Mouse (Mus musculus): ENCODE measurements around the gene Ptger4. TPM values are rescaled to one million over a fixed set of nuclear protein-coding genes. Genes with fewer than 3 reads are reported as not detected.
A peak's percentile ranks its signal among the peaks of the same experiment; 100 is the strongest.

Ptger4 gene
- total and polyA plus RNA-seq, 2 experiments from 2014 or later, result 3.0 to 5.0 TPM

- H3K4me2 ChIP-seq (ENCODE audit: low read depth, low read length), result peak within 1 kb of the TSS; percentile 80
- ATAC-seq (ENCODE audit: insufficient read depth, low read depth) (peak; percentile 81), DNase-seq (ENCODE audit: low spot score) (peak; percentile 70)
- H3K4me3 ChIP-seq (ENCODE audit: low read depth, low read length), result peak within 1 kb of the TSS; percentile 94
- no peaks in the 10 kb centered on the region for H3K9me3 ChIP-seq (replicated peaks; ENCODE audit: control insufficient read depth, low read length)
- H3K36me3 ChIP-seq (replicated peaks; ENCODE audit: control insufficient read depth, insufficient read depth, low read length), result peaks cover 12% of the 10 kb centered on the region; the same call in 1 of the 2 replicates
- TF ChIP-seq CTCF (IDR thresholded peaks at IDR 0.05; ENCODE audit: low read depth) (peak; percentile 40), EP300 (IDR thresholded peaks at IDR 0.05; ENCODE audit: low read depth) (peak; percentile 46; the same call in 1 of the 2 replicates)
- peak within 1 kb of the TSS; percentile 85 for H3K9ac ChIP-seq (replicated peaks; ENCODE audit: low read depth, low read length)
- WGBS, result under 1% methylated on average over 55 of the region's 55 CpGs
- H3K27ac ChIP-seq (ENCODE audit: low read depth), result peak within 1 kb of the TSS; percentile 82
- H3K4me1 ChIP-seq (ENCODE audit: control insufficient read depth, insufficient read depth), result peaks cover 12% of the 10 kb centered on the region; the same call in 1 of the 2 replicates
- no peaks in the 10 kb centered on the region for H3K27me3 ChIP-seq (ENCODE audit: control insufficient read depth, insufficient read depth, low read length)
Measured at GRCm38 (mm10) chr15:5185366-5186292, 58.4 kb downstream of the Ptger4 start, which contains the start of gene Ttc33. Ttc33 (plus strand) TSS chr15:5185525.

GRCm38 (mm10) chr15:5184668-5185330 is 59.2 kb downstream of the Ptger4 start:
- Histone ChIP-seq H3K4me3 (ENCODE audit: low read depth, low read length) (peak overlapping the region; percentile 94), H3K9ac (replicated peaks; ENCODE audit: low read depth, low read length) (peak overlapping the region; percentile 85), H3K27me3 (ENCODE audit: control insufficient read depth, insufficient read depth, low read length) (no peaks in the 10 kb centered on the region), H3K36me3 (replicated peaks; ENCODE audit: control insufficient read depth, insufficient read depth, low read length) (peaks cover 10% of the 10 kb centered on the region; the same call in 1 of the 2 replicates), H3K4me1 (ENCODE audit: control insufficient read depth, insufficient read depth) (peaks cover 12% of the 10 kb centered on the region; the same call in 1 of the 2 replicates), H3K4me2 (ENCODE audit: low read depth, low read length) (peak overlapping the region; percentile 80), H3K9me3 (replicated peaks; ENCODE audit: control insufficient read depth, low read length) (no peaks in the 10 kb centered on the region), H3K27ac (ENCODE audit: low read depth) (peak overlapping the region; percentile 82; the same call in 1 of the 2 replicates)
- ATAC-seq (ENCODE audit: insufficient read depth, low read depth) (no peak), DNase-seq (ENCODE audit: low spot score) (no peak)
- WGBS, result 46% methylated on average over 10 of the region's 11 CpGs
- no peak for TF ChIP-seq EP300 (IDR thresholded peaks at IDR 0.05; ENCODE audit: low read depth)
- no peak for TF ChIP-seq CTCF (IDR thresholded peaks at IDR 0.05; ENCODE audit: low read depth)

- WGBS, result 87% methylated on average over 12 of the region's 12 CpGs
- H3K9me3 ChIP-seq (replicated peaks; ENCODE audit: control insufficient read depth, low read length), result no peaks in the 10 kb centered on the region
- no peak overlapping the region for H3K4me3 ChIP-seq (ENCODE audit: low read depth, low read length)
- no peaks in the 10 kb centered on the region for H3K4me1 ChIP-seq (ENCODE audit: control insufficient read depth, insufficient read depth)
- ATAC-seq (ENCODE audit: insufficient read depth, low read depth) (no peak), DNase-seq (ENCODE audit: low spot score) (no peak)
- H3K4me2 ChIP-seq (ENCODE audit: low read depth, low read length), result no peak overlapping the region
- no peak overlapping the region for H3K27ac ChIP-seq (ENCODE audit: low read depth)
- H3K27me3 ChIP-seq (ENCODE audit: control insufficient read depth, insufficient read depth, low read length), result no peaks in the 10 kb centered on the region
- H3K36me3 ChIP-seq (replicated peaks; ENCODE audit: control insufficient read depth, insufficient read depth, low read length), result peaks cover 64% of the 10 kb centered on the region
- H3K9ac ChIP-seq (replicated peaks; ENCODE audit: low read depth, low read length), result no peak overlapping the region
- TF ChIP-seq CTCF (IDR thresholded peaks at IDR 0.05; ENCODE audit: low read depth), result no peak
- no peak for TF ChIP-seq EP300 (IDR thresholded peaks at IDR 0.05; ENCODE audit: low read depth)
Measured at GRCm38 (mm10) chr15:5173217-5173820, 70.7 kb downstream of the Ptger4 start.

- peaks cover 41% of the 10 kb centered on the region for H3K36me3 ChIP-seq (replicated peaks; ENCODE audit: control insufficient read depth, insufficient read depth, low read length)
- H3K9ac ChIP-seq (replicated peaks; ENCODE audit: low read depth, low read length), result no peak overlapping the region
- TF ChIP-seq EP300 (IDR thresholded peaks at IDR 0.05; ENCODE audit: low read depth), result no peak
- TF ChIP-seq CTCF (IDR thresholded peaks at IDR 0.05; ENCODE audit: low read depth), result no peak
- no peak for DNase-seq (ENCODE audit: low spot score)
- H3K4me3 ChIP-seq (ENCODE audit: low read depth, low read length), result no peak overlapping the region
- no peaks in the 10 kb centered on the region for H3K4me1 ChIP-seq (ENCODE audit: control insufficient read depth, insufficient read depth)
- 53% methylated on average over 12 of the region's 12 CpGs for WGBS
- ATAC-seq (ENCODE audit: insufficient read depth, low read depth), result no peak
- no peaks in the 10 kb centered on the region for H3K27me3 ChIP-seq (ENCODE audit: control insufficient read depth, insufficient read depth, low read length)
- no peaks in the 10 kb centered on the region for H3K9me3 ChIP-seq (replicated peaks; ENCODE audit: control insufficient read depth, low read length)
- H3K4me2 ChIP-seq (ENCODE audit: low read depth, low read length), result no peak overlapping the region
- no peak overlapping the region for H3K27ac ChIP-seq (ENCODE audit: low read depth)
Measured at GRCm38 (mm10) chr15:5165121-5165773, 78.7 kb downstream of the Ptger4 start.

GRCm38 (mm10) chr15:5158827-5159226 is 85.2 kb downstream of the Ptger4 start:
- DNase-seq (ENCODE audit: low spot score) (no peak), ATAC-seq (ENCODE audit: insufficient read depth, low read depth) (no peak)
- 58% methylated on average over 6 of the region's 6 CpGs for WGBS
- Histone ChIP-seq H3K9ac (replicated peaks; ENCODE audit: low read depth, low read length) (no peak overlapping the region), H3K9me3 (replicated peaks; ENCODE audit: control insufficient read depth, low read length) (no peaks in the 10 kb centered on the region), H3K27ac (ENCODE audit: low read depth) (peak overlapping the region; percentile 40), H3K4me1 (ENCODE audit: control insufficient read depth, insufficient read depth) (peaks cover 8% of the 10 kb centered on the region; the same call in 1 of the 2 replicates), H3K4me3 (ENCODE audit: low read depth, low read length) (no peak overlapping the region), H3K36me3 (replicated peaks; ENCODE audit: control insufficient read depth, insufficient read depth, low read length) (peaks cover 11% of the 10 kb centered on the region), H3K27me3 (ENCODE audit: control insufficient read depth, insufficient read depth, low read length) (no peaks in the 10 kb centered on the region), H3K4me2 (ENCODE audit: low read depth, low read length) (no peak overlapping the region)
- TF ChIP-seq EP300 (IDR thresholded peaks at IDR 0.05; ENCODE audit: low read depth) (no peak), CTCF (IDR thresholded peaks at IDR 0.05; ENCODE audit: low read depth) (no peak)

Measured in heart, postnatal 0 days (tissue).